Comparison of ENCODE assay signal across 11 mouse cellular contexts in genomic region chr16:77592986-77593385, GRCm38 (mm10). TPM values are rescaled to one million over a fixed set of nuclear protein-coding genes. Genes with fewer than 3 reads are reported as not detected.
DNase-seq lines count a peak whose midpoint lies in the region; ATAC-seq lines count a peak whose summit lies in the region.
"Had no signal": no experiment of that assay in that cellular context is flagged by ENCODE, and none has a peak within 500 bp of the region (broad histone marks: within the 10 kb centered on the region; RNA-seq: fewer than 3 reads in every experiment).

No protein-coding gene starts in this region.

- no peak for DNase-seq in heart, postnatal 25 days (ENCODE audit: low spot score)
- peak; percentile 32 to 41 for DNase-seq in right cerebral cortex, adult 2 months (ENCODE audit: low spot score in 2 of 2)
- no peak for DNase-seq in right cerebral cortex, postnatal 4 days
- DNase-seq in thymus, postnatal 0 days (ENCODE audit: low spot score): no peak
- DNase-seq in gastrocnemius, postnatal 14 days: no peak
- DNase-seq: liver, embryonic 13.5 days had no signal

- no peak overlapping the region; the same call in 1 of the 2 replicates for H3K4me2 ChIP-seq in heart, embryonic 15.5 days
- peak overlapping the region; percentile 50 for H3K4me2 ChIP-seq in hindbrain, embryonic 13.5 days
- H3K4me2 ChIP-seq in stomach, embryonic 15.5 days: no peak overlapping the region
- H3K4me2 ChIP-seq: liver, embryonic 13.5 days had no signal

- H3K27me3 ChIP-seq in heart, embryonic 15.5 days: no peaks in the 10 kb centered on the region
- no peaks in the 10 kb centered on the region for H3K27me3 ChIP-seq in hindbrain, embryonic 13.5 days
- H3K27me3 ChIP-seq in stomach, embryonic 15.5 days (replicated peaks): no peaks in the 10 kb centered on the region
- H3K27me3 ChIP-seq: liver, embryonic 13.5 days; Patski had no signal

- no peak overlapping the region for H3K9ac ChIP-seq in heart, embryonic 15.5 days
- H3K9ac ChIP-seq in hindbrain, embryonic 13.5 days: no peak overlapping the region
- H3K9ac ChIP-seq in stomach, embryonic 15.5 days: no peak overlapping the region
- H3K9ac ChIP-seq: liver, embryonic 13.5 days had no signal

- 67% methylated on average over 3 of the region's 3 CpGs for WGBS in heart, embryonic 15.5 days
- 40% methylated on average over 3 of the region's 3 CpGs for WGBS in hindbrain, embryonic 13.5 days
- 86% methylated on average over 3 of the region's 3 CpGs for WGBS in stomach, embryonic 15.5 days

- H3K27ac ChIP-seq in heart, embryonic 15.5 days: peak overlapping the region; percentile 76; the same call in 1 of the 2 replicates
- peak overlapping the region; percentile 94 for H3K27ac ChIP-seq in hindbrain, embryonic 13.5 days
- H3K27ac ChIP-seq in stomach, embryonic 15.5 days: peak overlapping the region; percentile 11; the same call in 1 of the 2 replicates
- H3K27ac ChIP-seq: liver, embryonic 13.5 days had no signal

- H3K4me1 ChIP-seq in heart, embryonic 15.5 days (replicated peaks): peaks cover 11% of the 10 kb centered on the region
- H3K4me1 ChIP-seq in hindbrain, embryonic 13.5 days (replicated peaks): peaks cover 19% of the 10 kb centered on the region
- 0 out of 2 replicates have a peak, but pooled peaks cover 2% of the 10 kb centered on the region for H3K4me1 ChIP-seq in stomach, embryonic 15.5 days
- H3K4me1 ChIP-seq: liver, embryonic 13.5 days had no signal

- H3K9me3 ChIP-seq in heart, embryonic 15.5 days (replicated peaks): no peaks in the 10 kb centered on the region
- no peaks in the 10 kb centered on the region for H3K9me3 ChIP-seq in hindbrain, embryonic 13.5 days
- H3K9me3 ChIP-seq in stomach, embryonic 15.5 days: no peaks in the 10 kb centered on the region
- H3K9me3 ChIP-seq: liver, embryonic 13.5 days had no signal

- intact Hi-C loops in heart, postnatal 25 days (cut with DNase I): loop anchor here (10.0 kb wide), 1 partner anchor 268 kb away; no protein-coding TSS in a partner anchor
- intact Hi-C loops in gastrocnemius, postnatal 14 days (cut with DNase I; ENCODE audit: low total_unique reads): no loop called here

- H3K4me3 ChIP-seq in heart, embryonic 15.5 days: no peak overlapping the region
- no peak overlapping the region for H3K4me3 ChIP-seq in hindbrain, embryonic 13.5 days
- no peak overlapping the region for H3K4me3 ChIP-seq in stomach, embryonic 15.5 days (replicated peaks)
- H3K4me3 ChIP-seq: erythroblast, embryonic 14.5 days; liver, embryonic 13.5 days had no signal

- ATAC-seq in heart, embryonic 15.5 days (replicated peaks; ENCODE audit: insufficient number of reproducible peaks, insufficient read depth, low FRiP score, low read depth): no peak
- ATAC-seq in hindbrain, embryonic 13.5 days (ENCODE audit: low FRiP score): no peak
- no peak for ATAC-seq in stomach, embryonic 15.5 days (ENCODE audit: insufficient read depth, low FRiP score, low read depth)
- ATAC-seq: Patski had no signal

- H3K36me3 ChIP-seq in heart, embryonic 15.5 days: 0 out of 2 replicates have a peak, but pooled peaks cover 4% of the 10 kb centered on the region
- H3K36me3 ChIP-seq in hindbrain, embryonic 13.5 days: no peaks in the 10 kb centered on the region
- H3K36me3 ChIP-seq in stomach, embryonic 15.5 days: no peaks in the 10 kb centered on the region
- H3K36me3 ChIP-seq: liver, embryonic 13.5 days had no signal

RNA-seq across cellular contexts. Expression of gene Gm11146, which starts 8.9 kb away (rescaled TPM):
- not detected in 2 replicates for polyA plus RNA-seq in heart, embryonic 15.5 days (2015; fragmentation: Nextera tagmentation; extraction: Ambion mirVana)
- total RNA-seq in heart, postnatal 25 days (2021): not detected
- not detected in 2 replicates for polyA plus RNA-seq in hindbrain, embryonic 13.5 days (2015; fragmentation: Nextera tagmentation; extraction: Ambion mirVana)
- not detected in 2 replicates for polyA plus RNA-seq in stomach, embryonic 15.5 days (2015; fragmentation: Nextera tagmentation; extraction: Ambion mirVana)
- not detected in 2 replicates for polyA plus RNA-seq in thymus, postnatal 0 days (2015; fragmentation: Nextera tagmentation; extraction: Ambion mirVana)
- total RNA-seq in gastrocnemius, postnatal 14 days (2021): not detected
- polyA plus RNA-seq: erythroblast, embryonic 14.5 days; liver, embryonic 13.5 days; Patski had no signal

Comparison
In these comparisons a context has a peak if more than half of its experiments do, and no peak if none do; other contexts are left out.
1. DNase-seq: peak in right cerebral cortex, adult 2 months (2 of 2); none in heart, postnatal 25 days (single experiment), right cerebral cortex, postnatal 4 days (single experiment), thymus, postnatal 0 days (single experiment) and gastrocnemius, postnatal 14 days (single experiment).
2. H3K27ac ChIP-seq: peak in every context shown above with its lines; median percentile 94 in hindbrain, embryonic 13.5 days; 76 in heart, embryonic 15.5 days; 11 in stomach, embryonic 15.5 days.